Mouse (Mus musculus): ENCODE results near the gene Tnni3k.
A peak's percentile ranks its signal among the peaks of the same experiment; 100 is the strongest.

The Tnni3k gene

GRCm38 (mm10) chr3:154763374-154763773, 291.8 kb downstream of the Tnni3k start:
- DNase-seq (ENCODE audit: low spot score), result no peak

GRCm38 (mm10) chr3:154761108-154761507, 294.1 kb downstream of the Tnni3k start:
- no peak for DNase-seq (ENCODE audit: low spot score)

GRCm38 (mm10) chr3:154758089-154758488, 297.1 kb downstream of the Tnni3k start:
- no peak for DNase-seq (ENCODE audit: low spot score)

- no peak for DNase-seq (ENCODE audit: low spot score)
Measured at GRCm38 (mm10) chr3:154755225-154755624, 300.0 kb downstream of the Tnni3k start.

GRCm38 (mm10) chr3:154754505-154754904, 300.7 kb downstream of the Tnni3k start:
- no peak for DNase-seq (ENCODE audit: low spot score)

DNA sequence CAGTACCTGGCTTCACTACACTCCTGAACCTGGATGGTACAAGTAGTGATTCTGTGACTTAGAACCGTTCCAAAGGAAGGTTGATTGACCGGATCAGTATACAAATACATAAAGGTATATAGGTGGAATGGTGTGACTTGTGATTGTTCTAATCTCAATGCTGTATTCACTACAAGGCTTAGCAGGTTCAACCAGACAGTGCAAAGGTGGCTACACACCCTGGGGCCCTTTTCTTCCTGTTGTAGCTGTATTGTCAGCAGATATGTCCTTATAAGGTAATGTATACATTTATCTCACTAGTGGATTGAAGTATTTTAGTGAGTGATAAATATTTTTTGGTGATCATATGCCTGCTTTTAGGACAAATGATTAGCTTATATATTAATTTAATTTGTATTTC, 310.9 kb downstream of the Tnni3k start:
- no peak for DNase-seq (ENCODE audit: low spot score)

DNA sequence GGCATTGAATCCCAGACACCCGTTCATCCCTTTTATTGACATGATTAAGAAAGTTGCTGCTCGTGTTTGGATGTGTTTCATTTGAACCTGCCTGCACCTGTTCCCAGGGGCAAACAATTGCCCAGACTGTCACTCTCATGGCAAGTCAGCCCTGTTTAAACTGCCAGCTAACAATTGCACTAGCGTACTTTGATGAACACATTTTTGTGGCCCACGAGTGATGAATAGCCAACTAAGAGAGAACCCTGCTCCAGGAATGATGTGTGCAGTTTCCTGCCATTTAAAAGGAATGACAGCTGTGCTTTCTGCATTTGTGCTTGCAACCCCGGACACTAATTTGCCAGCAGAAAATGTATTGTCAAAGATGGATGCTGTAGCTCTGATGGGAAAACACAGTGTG, 312.3 kb downstream of the Tnni3k start:
- peak; percentile 17 for DNase-seq (ENCODE audit: low spot score)

DNA sequence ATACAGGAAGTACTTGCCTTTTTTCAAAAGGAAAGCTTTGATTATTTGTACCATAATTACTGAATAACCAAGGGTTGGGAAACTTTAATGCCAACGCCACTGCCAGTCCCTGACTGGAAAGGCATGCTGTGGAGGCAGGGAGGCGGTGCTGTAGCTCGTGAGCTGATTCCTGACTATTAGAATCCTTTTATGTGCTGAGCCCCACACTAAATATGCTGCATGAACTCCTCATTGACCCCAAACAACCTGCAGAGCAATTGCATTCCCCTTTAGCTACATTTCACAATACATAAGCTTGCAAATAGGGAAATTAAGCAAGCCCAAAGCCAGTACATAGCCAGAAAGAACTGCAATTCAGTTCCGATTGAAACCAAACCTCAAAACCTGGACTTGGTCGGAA, 313.7 kb downstream of the Tnni3k start:
- DNase-seq (ENCODE audit: low spot score), result no peak

All from retina, embryonic 14.5 days (tissue).